Mouse (Mus musculus) embryonic fibroblast, embryonic 13.5 days (primary cell): ENCODE data around the gene Entpd5.

Experiments used
- CTCF ChIP-seq: IDR thresholded peaks from 2 replicates; pipeline ENCODE4 v1.5.1; 2011; ENCODE audit warnings: mild to moderate bottlenecking, control low read depth, low read length, moderate library complexity, borderline replicate concordance; ENCODE audit not compliant: insufficient read depth
- POLR2A ChIP-seq: IDR thresholded peaks from 2 replicates; pipeline ENCODE4 v1.6.1; 2011; ENCODE audit warnings: low read depth, mild to moderate bottlenecking, control low read depth, low read length, moderate library complexity

GRCm38 (mm10) chr12:84384644-84385081, 24.2 kb downstream of the Entpd5 start:
- no peak for TF ChIP-seq POLR2A
- no peak for TF ChIP-seq CTCF
